In the genomic region with DNA sequence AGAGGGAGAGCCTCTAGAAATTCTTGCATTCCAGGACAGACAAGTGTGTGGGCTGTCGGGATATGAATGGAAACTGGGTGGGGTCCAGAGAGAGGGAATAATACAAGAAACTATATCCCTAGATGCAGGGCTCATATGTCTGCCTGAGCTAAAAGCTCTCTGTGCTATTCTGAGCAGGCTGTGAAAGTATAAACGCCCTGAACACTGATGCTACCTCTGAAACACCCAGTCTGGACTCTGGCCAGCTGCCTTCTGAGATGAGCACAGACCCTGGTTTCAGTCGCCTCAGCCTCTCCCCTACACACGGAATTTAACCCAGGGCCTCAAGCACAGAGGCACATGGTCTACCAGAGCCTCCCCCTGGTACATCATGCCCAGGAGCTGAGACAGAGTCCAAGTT, we compare ENCODE assay signal across 18 mouse cellular contexts. TPM values are rescaled to one million over a fixed set of nuclear protein-coding genes. Genes with fewer than 3 reads are reported as not detected.
A peak's percentile ranks its signal among the peaks of the same experiment; 100 is the strongest.
DNase-seq lines count a peak whose midpoint lies in the region; ATAC-seq lines count a peak whose summit lies in the region.
"Had no signal": no experiment of that assay in that cellular context is flagged by ENCODE, and none has a peak within 500 bp of the region (broad histone marks: within the 10 kb centered on the region; RNA-seq: fewer than 3 reads in every experiment).

No protein-coding gene starts in this region.

- DNase-seq in embryonic facial prominence, embryonic 14.5 days (ENCODE audit: low spot score): peak; percentile 75
- no peak for DNase-seq in embryonic facial prominence, embryonic 10.5 days (ENCODE audit: low spot score)
- DNase-seq in left cerebral cortex, postnatal 14 days (ENCODE audit: low spot score in 2 of 2): peak; percentile 35 to 42
- no peak for DNase-seq in left cerebral cortex, adult 9 months (ENCODE audit: low spot score in 2 of 2)
- DNase-seq in embryo, embryonic 11 days: no peak
- DNase-seq: adrenal gland, adult 2 months; lung, adult 18-20 months; lung, postnatal 4 days; thymus, postnatal 25 days had no signal

- no peaks in the 10 kb centered on the region for H3K9me3 ChIP-seq in embryonic facial prominence, embryonic 14.5 days (ENCODE audit: control insufficient read depth, low read length)
- H3K9me3 ChIP-seq in embryonic facial prominence, embryonic 10.5 days: no peaks in the 10 kb centered on the region
- no peaks in the 10 kb centered on the region for H3K9me3 ChIP-seq in heart, embryonic 14.5 days (ENCODE audit: control insufficient read depth, low read length)
- H3K9me3 ChIP-seq in heart, embryonic 11.5 days (replicated peaks; ENCODE audit: control insufficient read depth, low read length): no peaks in the 10 kb centered on the region
- H3K9me3 ChIP-seq in limb, embryonic 15.5 days: no peaks in the 10 kb centered on the region
- H3K9me3 ChIP-seq: hindbrain, embryonic 12.5 days; kidney, embryonic 15.5 days; midbrain, embryonic 10.5 days; neural tube, embryonic 12.5 days had no signal

- intact Hi-C loops in left cerebral cortex, postnatal 14 days (cut with DNase I): no loop called here

- no peaks in the 10 kb centered on the region for H3K27me3 ChIP-seq in embryonic facial prominence, embryonic 14.5 days (replicated peaks; ENCODE audit: control insufficient read depth, insufficient read depth, low read length)
- no peaks in the 10 kb centered on the region for H3K27me3 ChIP-seq in embryonic facial prominence, embryonic 10.5 days (replicated peaks; ENCODE audit: low read depth, poor library complexity, severe bottlenecking)
- H3K27me3 ChIP-seq in heart, embryonic 14.5 days (ENCODE audit: control insufficient read depth, insufficient read depth, low read length): no peaks in the 10 kb centered on the region
- no peaks in the 10 kb centered on the region for H3K27me3 ChIP-seq in heart, embryonic 11.5 days (ENCODE audit: control insufficient read depth, insufficient read depth, low read length)
- no peaks in the 10 kb centered on the region for H3K27me3 ChIP-seq in limb, embryonic 15.5 days
- H3K27me3 ChIP-seq: CH12.LX; hindbrain, embryonic 12.5 days; kidney, embryonic 15.5 days; neural tube, embryonic 12.5 days had no signal

- 57% methylated on average over 4 of the region's 4 CpGs for WGBS in embryonic facial prominence, embryonic 14.5 days
- WGBS in embryonic facial prominence, embryonic 10.5 days: 80% methylated on average over 4 of the region's 4 CpGs
- WGBS in heart, embryonic 14.5 days: 20% methylated on average over 4 of the region's 4 CpGs
- WGBS in heart, embryonic 11.5 days (ENCODE audit: insufficient replicate concordance): 49% methylated on average over 4 of the region's 4 CpGs
- 70% methylated on average over 4 of the region's 4 CpGs for WGBS in limb, embryonic 15.5 days

- H3K4me3 ChIP-seq in embryonic facial prominence, embryonic 14.5 days (ENCODE audit: low read depth, low read length): no peak overlapping the region
- H3K4me3 ChIP-seq in embryonic facial prominence, embryonic 10.5 days: no peak overlapping the region
- no peak overlapping the region for H3K4me3 ChIP-seq in heart, embryonic 14.5 days (ENCODE audit: control insufficient read depth in 1 of 2, insufficient read depth in 1 of 2, low read depth in 1 of 2, low read length in 2 of 2)
- no peak overlapping the region for H3K4me3 ChIP-seq in heart, embryonic 11.5 days (ENCODE audit: low read depth, low read length)
- H3K4me3 ChIP-seq in limb, embryonic 15.5 days: no peak overlapping the region
- H3K4me3 ChIP-seq: hindbrain, embryonic 12.5 days; kidney, embryonic 15.5 days; midbrain, embryonic 10.5 days; neural tube, embryonic 12.5 days had no signal

- H3K36me3 ChIP-seq in embryonic facial prominence, embryonic 14.5 days (ENCODE audit: control insufficient read depth, insufficient read depth, low read length): peaks cover 95% of the 10 kb centered on the region
- peaks cover 94% of the 10 kb centered on the region for H3K36me3 ChIP-seq in embryonic facial prominence, embryonic 10.5 days (replicated peaks)
- peaks cover 94% of the 10 kb centered on the region for H3K36me3 ChIP-seq in heart, embryonic 14.5 days (ENCODE audit: control insufficient read depth, insufficient read depth, low read length)
- peaks cover 44% of the 10 kb centered on the region for H3K36me3 ChIP-seq in heart, embryonic 11.5 days (ENCODE audit: control insufficient read depth, insufficient read depth, low read length)
- peaks cover 97% of the 10 kb centered on the region for H3K36me3 ChIP-seq in limb, embryonic 15.5 days

- no peak overlapping the region for H3K9ac ChIP-seq in embryonic facial prominence, embryonic 14.5 days (ENCODE audit: low read depth, low read length)
- H3K9ac ChIP-seq in heart, embryonic 14.5 days (ENCODE audit: low read length): peak overlapping the region; percentile 25; the same call in 1 of the 2 replicates
- H3K9ac ChIP-seq in heart, embryonic 11.5 days (ENCODE audit: low read depth, low read length): no peak overlapping the region
- H3K9ac ChIP-seq in limb, embryonic 15.5 days: no peak overlapping the region
- H3K9ac ChIP-seq: hindbrain, embryonic 12.5 days; kidney, embryonic 15.5 days; neural tube, embryonic 12.5 days had no signal

- H3K4me2 ChIP-seq in embryonic facial prominence, embryonic 14.5 days (ENCODE audit: low read depth, low read length): no peak overlapping the region
- no peak overlapping the region for H3K4me2 ChIP-seq in heart, embryonic 14.5 days (ENCODE audit: low read length)
- no peak overlapping the region for H3K4me2 ChIP-seq in heart, embryonic 11.5 days
- H3K4me2 ChIP-seq in limb, embryonic 15.5 days: no peak overlapping the region
- H3K4me2 ChIP-seq: hindbrain, embryonic 12.5 days; kidney, embryonic 15.5 days; neural tube, embryonic 12.5 days had no signal

- H3K4me1 ChIP-seq in embryonic facial prominence, embryonic 14.5 days (ENCODE audit: control insufficient read depth, insufficient read depth, low read length): no peaks in the 10 kb centered on the region
- peaks cover 11% of the 10 kb centered on the region for H3K4me1 ChIP-seq in embryonic facial prominence, embryonic 10.5 days
- H3K4me1 ChIP-seq in heart, embryonic 14.5 days (ENCODE audit: control insufficient read depth in 2 of 2, insufficient read depth in 2 of 2, low read length in 2 of 2): peaks cover 20 to 36% of the 10 kb centered on the region in 2 experiments
- peaks cover 7% of the 10 kb centered on the region; the same call in 1 of the 2 replicates for H3K4me1 ChIP-seq in heart, embryonic 11.5 days (ENCODE audit: control insufficient read depth, insufficient read depth, low read length)
- peaks cover 11% of the 10 kb centered on the region for H3K4me1 ChIP-seq in limb, embryonic 15.5 days
- H3K4me1 ChIP-seq: hindbrain, embryonic 12.5 days; midbrain, embryonic 10.5 days; neural tube, embryonic 12.5 days had no signal

- ATAC-seq in embryonic facial prominence, embryonic 14.5 days (ENCODE audit: low read depth): peak; percentile 71
- no peak for ATAC-seq in heart, embryonic 14.5 days (ENCODE audit: insufficient number of reproducible peaks, insufficient read depth, low FRiP score, low read depth)
- ATAC-seq in heart, embryonic 11.5 days (replicated peaks; ENCODE audit: insufficient number of reproducible peaks, low FRiP score, low TSS enrichment): no peak
- ATAC-seq in limb, embryonic 15.5 days (ENCODE audit: insufficient number of reproducible peaks, low FRiP score, low TSS enrichment, low read depth): no peak
- ATAC-seq: forebrain, embryonic 16.5 days had no signal

- H3K27ac ChIP-seq in embryonic facial prominence, embryonic 14.5 days (replicated peaks; ENCODE audit: low read depth, low read length): no peak overlapping the region
- H3K27ac ChIP-seq in embryonic facial prominence, embryonic 10.5 days (replicated peaks): no peak overlapping the region
- peak overlapping the region; percentile 5 to 50; a peak in 2 of 4 replicates for H3K27ac ChIP-seq in heart, embryonic 14.5 days (replicated peaks in 1 of 2; ENCODE audit: control insufficient read depth in 1 of 2, insufficient read depth in 1 of 2, low read depth in 2 of 2, low read length in 2 of 2)
- no peak overlapping the region for H3K27ac ChIP-seq in heart, embryonic 11.5 days (ENCODE audit: low read depth, low read length)
- H3K27ac ChIP-seq in limb, embryonic 15.5 days: peak overlapping the region; percentile 4; the same call in 1 of the 2 replicates
- H3K27ac ChIP-seq: hindbrain, embryonic 12.5 days; kidney, embryonic 15.5 days; midbrain, embryonic 10.5 days; neural tube, embryonic 12.5 days had no signal

RNA-seq across cellular contexts. Expression of a gene that starts 33.0 kb away (rescaled TPM):
- 10.9 and 11.4 TPM in 2 replicates for polyA plus RNA-seq in embryonic facial prominence, embryonic 14.5 days (2014; fragmentation: Nextera tagmentation; extraction: Ambion mirVana)
- 20.7 and 22.0 TPM in 2 replicates for polyA plus RNA-seq in embryonic facial prominence, embryonic 10.5 days (2016; fragmentation: Nextera tagmentation; extraction: Ambion mirVana)
- polyA plus RNA-seq in heart, embryonic 14.5 days (2014; fragmentation: Nextera tagmentation; extraction: Ambion mirVana): 6.8 and 8.0 TPM in 2 replicates
- polyA plus RNA-seq in heart, embryonic 11.5 days (2014; fragmentation: Nextera tagmentation; extraction: Ambion mirVana): 8.0 and 8.3 TPM in 2 replicates
- 10 to 100 TPM; 11.9 to 12.3 TPM for total RNA-seq in left cerebral cortex, postnatal 14 days (2021)
- 12.8 and 15.1 TPM in 2 replicates for polyA plus RNA-seq in limb, embryonic 15.5 days (2015; fragmentation: Nextera tagmentation; extraction: Ambion mirVana)

RNA-seq across cellular contexts. Expression of a gene that starts 33.9 kb away (rescaled TPM):
- 61.4 and 65.4 TPM in 2 replicates for polyA plus RNA-seq in embryonic facial prominence, embryonic 14.5 days (2014; fragmentation: Nextera tagmentation; extraction: Ambion mirVana)
- 44.4 and 48.1 TPM in 2 replicates for polyA plus RNA-seq in embryonic facial prominence, embryonic 10.5 days (2016; fragmentation: Nextera tagmentation; extraction: Ambion mirVana)
- polyA plus RNA-seq in heart, embryonic 14.5 days (2014; fragmentation: Nextera tagmentation; extraction: Ambion mirVana): 41.2 and 42.3 TPM in 2 replicates
- polyA plus RNA-seq in heart, embryonic 11.5 days (2014; fragmentation: Nextera tagmentation; extraction: Ambion mirVana): 37.6 and 39.7 TPM in 2 replicates
- total RNA-seq in left cerebral cortex, postnatal 14 days (2021): 10 to 100 TPM; 33.6 to 34.8 TPM
- polyA plus RNA-seq in limb, embryonic 15.5 days (2015; fragmentation: Nextera tagmentation; extraction: Ambion mirVana): 40.8 and 47.0 TPM in 2 replicates

RNA-seq across cellular contexts. Expression of a gene that starts 34.7 kb away (rescaled TPM):
- 40.1 and 42.0 TPM in 2 replicates for polyA plus RNA-seq in embryonic facial prominence, embryonic 14.5 days (2014; fragmentation: Nextera tagmentation; extraction: Ambion mirVana)
- polyA plus RNA-seq in embryonic facial prominence, embryonic 10.5 days (2016; fragmentation: Nextera tagmentation; extraction: Ambion mirVana): 36.7 and 38.1 TPM in 2 replicates
- 32.6 TPM in 2 replicates for polyA plus RNA-seq in heart, embryonic 14.5 days (2014; fragmentation: Nextera tagmentation; extraction: Ambion mirVana)
- 28.9 and 30.6 TPM in 2 replicates for polyA plus RNA-seq in heart, embryonic 11.5 days (2014; fragmentation: Nextera tagmentation; extraction: Ambion mirVana)
- total RNA-seq in left cerebral cortex, postnatal 14 days (2021): 10 to 100 TPM; 41.4 to 47.8 TPM
- 44.9 and 47.8 TPM in 2 replicates for polyA plus RNA-seq in limb, embryonic 15.5 days (2015; fragmentation: Nextera tagmentation; extraction: Ambion mirVana)

RNA-seq across cellular contexts. Expression of a gene that starts 49.8 kb away (rescaled TPM):
- 123 and 129 TPM in 2 replicates for polyA plus RNA-seq in embryonic facial prominence, embryonic 14.5 days (2014; fragmentation: Nextera tagmentation; extraction: Ambion mirVana)
- 75.1 and 79.0 TPM in 2 replicates for polyA plus RNA-seq in embryonic facial prominence, embryonic 10.5 days (2016; fragmentation: Nextera tagmentation; extraction: Ambion mirVana)
- polyA plus RNA-seq in heart, embryonic 14.5 days (2014; fragmentation: Nextera tagmentation; extraction: Ambion mirVana): 39.1 and 40.6 TPM in 2 replicates
- polyA plus RNA-seq in heart, embryonic 11.5 days (2014; fragmentation: Nextera tagmentation; extraction: Ambion mirVana): 55.7 and 57.1 TPM in 2 replicates
- 10 to 100 TPM; 32.1 to 39.2 TPM for total RNA-seq in left cerebral cortex, postnatal 14 days (2021)
- 688 and 696 TPM in 2 replicates for polyA plus RNA-seq in limb, embryonic 15.5 days (2015; fragmentation: Nextera tagmentation; extraction: Ambion mirVana)

Comparison
In these comparisons a context has a peak if more than half of its experiments do, and no peak if none do; other contexts are left out.
1. DNase-seq: peak in embryonic facial prominence, embryonic 14.5 days (single experiment) and left cerebral cortex, postnatal 14 days (2 of 2); none in embryonic facial prominence, embryonic 10.5 days (single experiment), left cerebral cortex, adult 9 months (0 of 2) and embryo, embryonic 11 days (single experiment).
2. H3K27ac ChIP-seq: peak in heart, embryonic 14.5 days (2 of 2) and limb, embryonic 15.5 days (single experiment); none in embryonic facial prominence, embryonic 14.5 days (single experiment), embryonic facial prominence, embryonic 10.5 days (single experiment) and heart, embryonic 11.5 days (single experiment).